Mouse (Mus musculus) retina, postnatal 7 days (tissue): ENCODE data around the gene Tapt1.

Experiments
- DNase-seq: peaks from one replicate; pipeline ENCODE4 v3.0.0-alpha.2; 2012; ENCODE audit warnings: low read depth, low spot score

Tapt1 gene

DNA sequence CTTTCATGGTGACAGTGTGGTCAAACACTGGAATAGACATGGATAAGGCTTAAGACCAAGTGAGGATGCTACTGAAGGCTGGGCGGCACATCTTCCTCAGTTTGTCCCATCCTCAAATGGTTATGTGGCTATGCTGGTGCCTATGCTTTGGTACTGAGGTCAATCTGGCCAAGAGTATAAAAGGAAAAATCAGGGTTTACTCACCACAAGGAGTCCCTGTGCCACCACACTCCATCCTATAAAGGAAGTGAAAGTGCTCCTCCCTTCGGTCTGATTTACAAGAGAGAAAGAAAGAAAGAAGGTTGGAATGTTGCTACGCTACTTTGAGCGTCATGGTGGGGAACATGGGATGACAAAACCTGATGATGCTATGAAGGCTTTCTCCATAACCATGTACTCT, 27.3 kb downstream of the Tapt1 start:
- DNase-seq: no peak

GRCm38 (mm10) chr5:44198471-44198870, 28.0 kb downstream of the Tapt1 start:
- DNase-seq: no peak

DNA sequence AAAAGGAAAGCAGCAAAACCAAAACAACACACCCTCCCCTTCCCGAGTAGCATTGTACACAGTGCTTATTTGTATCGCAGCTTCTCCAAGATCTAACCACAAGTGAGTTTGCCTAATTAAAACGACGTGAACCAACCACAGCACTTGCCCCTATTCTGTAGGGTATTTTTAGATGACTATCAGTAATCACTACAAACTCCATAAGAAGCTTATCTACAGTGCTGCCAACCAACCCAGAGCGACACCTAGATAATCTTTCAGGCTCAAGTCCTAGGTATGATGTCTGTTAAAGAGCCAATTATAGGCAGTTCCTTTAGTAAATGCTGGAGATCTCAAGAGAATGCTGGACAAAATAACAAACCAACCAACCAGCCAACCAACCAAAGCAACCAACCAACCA, 28.6 kb downstream of the Tapt1 start:
- DNase-seq: peak; percentile 57

DNA sequence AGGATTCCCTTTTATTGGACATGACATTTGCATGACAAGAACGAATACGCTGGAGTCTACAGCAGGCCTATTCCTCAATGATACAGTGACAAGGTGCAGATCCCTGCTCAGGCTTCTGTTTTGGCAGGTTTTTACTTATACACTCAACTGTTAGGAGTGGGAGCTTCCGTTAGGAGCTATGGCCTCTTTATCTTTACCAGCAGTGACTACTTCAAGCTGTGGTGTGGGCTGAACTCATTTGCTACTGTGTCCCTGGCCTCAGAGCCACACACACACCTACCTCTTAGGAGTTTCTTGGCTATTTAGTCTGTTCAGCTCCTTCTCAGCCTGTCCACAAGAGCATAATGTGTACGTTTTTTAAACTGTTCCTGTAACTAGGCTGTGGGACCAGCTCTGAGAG, 30.3 kb downstream of the Tapt1 start:
- no peak for DNase-seq

GRCm38 (mm10) chr5:44187370-44187769, 39.1 kb downstream of the Tapt1 start:
- no peak for DNase-seq

DNA sequence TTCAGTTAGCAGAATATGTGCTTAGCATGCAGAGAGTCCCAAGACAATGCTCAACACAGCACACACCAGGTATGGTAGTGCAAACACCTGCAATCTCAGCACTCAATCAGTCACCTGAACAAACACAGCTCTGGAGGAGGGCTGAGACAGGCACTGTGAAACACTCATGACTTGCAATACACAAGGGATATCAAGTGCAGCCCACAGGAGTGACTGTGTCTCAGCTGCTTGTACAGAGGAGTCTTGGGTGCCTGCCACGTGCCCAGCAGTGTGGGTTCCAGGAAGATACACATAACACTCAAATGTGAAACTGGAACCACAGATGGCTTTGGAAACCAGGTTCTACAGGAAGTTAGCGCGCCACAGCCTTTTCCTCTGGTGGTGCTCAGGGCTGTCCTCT, 44.8 kb downstream of the Tapt1 start:
- DNase-seq: no peak

DNA sequence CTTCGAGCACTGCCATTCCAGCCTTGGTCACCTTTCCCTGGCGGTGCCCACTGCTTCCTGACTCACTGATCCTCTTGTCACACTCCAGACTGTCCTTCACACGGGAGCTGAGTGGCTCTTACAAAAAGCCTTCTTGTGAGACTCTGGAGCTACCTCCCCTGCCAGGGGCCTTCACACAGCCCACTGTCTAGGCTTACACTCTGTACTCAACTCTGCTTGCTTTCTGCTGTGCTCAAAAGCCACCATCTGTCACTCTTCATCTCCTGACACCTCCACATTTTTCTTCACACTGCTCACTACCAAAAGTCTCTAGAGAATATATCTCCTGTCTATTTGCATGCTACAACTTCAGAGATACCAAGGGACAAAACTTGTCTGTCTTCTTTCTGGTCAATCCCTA, 46.0 kb downstream of the Tapt1 start:
- no peak for DNase-seq

DNA sequence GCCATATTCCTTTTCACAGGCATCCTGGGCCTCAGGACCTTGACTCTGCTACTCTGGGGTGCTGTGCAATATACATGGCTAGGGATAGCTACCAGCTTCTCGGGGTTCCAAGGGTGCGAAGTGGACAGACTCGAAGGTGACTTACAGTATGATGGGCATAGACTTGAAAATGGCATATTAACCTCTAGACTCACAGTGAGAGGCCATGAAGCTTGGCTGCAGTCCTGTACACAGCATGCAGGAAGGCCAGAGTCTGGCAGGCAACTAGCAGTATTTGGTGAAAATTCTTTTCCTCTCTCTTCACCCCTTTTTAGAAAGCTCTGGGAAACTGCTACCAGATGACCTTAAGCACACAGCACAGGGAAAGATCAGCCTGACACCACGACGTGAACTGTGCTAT, 52.4 kb downstream of the Tapt1 start:
- DNase-seq: no peak

- DNase-seq: no peak
Observed at GRCm38 (mm10) chr5:44166866-44167265, 59.6 kb downstream of the Tapt1 start.

GRCm38 (mm10) chr5:44165854-44166253, 60.6 kb downstream of the Tapt1 start:
- DNase-seq: peak; percentile 35

GRCm38 (mm10) chr5:44164233-44164776, 62.1 kb downstream of the Tapt1 start:
- DNase-seq: no peak

- no peak for DNase-seq
Observed at GRCm38 (mm10) chr5:44163318-44163717, 63.1 kb downstream of the Tapt1 start.

- no peak for DNase-seq
Observed at GRCm38 (mm10) chr5:44162786-44163185, 63.6 kb downstream of the Tapt1 start.

DNA sequence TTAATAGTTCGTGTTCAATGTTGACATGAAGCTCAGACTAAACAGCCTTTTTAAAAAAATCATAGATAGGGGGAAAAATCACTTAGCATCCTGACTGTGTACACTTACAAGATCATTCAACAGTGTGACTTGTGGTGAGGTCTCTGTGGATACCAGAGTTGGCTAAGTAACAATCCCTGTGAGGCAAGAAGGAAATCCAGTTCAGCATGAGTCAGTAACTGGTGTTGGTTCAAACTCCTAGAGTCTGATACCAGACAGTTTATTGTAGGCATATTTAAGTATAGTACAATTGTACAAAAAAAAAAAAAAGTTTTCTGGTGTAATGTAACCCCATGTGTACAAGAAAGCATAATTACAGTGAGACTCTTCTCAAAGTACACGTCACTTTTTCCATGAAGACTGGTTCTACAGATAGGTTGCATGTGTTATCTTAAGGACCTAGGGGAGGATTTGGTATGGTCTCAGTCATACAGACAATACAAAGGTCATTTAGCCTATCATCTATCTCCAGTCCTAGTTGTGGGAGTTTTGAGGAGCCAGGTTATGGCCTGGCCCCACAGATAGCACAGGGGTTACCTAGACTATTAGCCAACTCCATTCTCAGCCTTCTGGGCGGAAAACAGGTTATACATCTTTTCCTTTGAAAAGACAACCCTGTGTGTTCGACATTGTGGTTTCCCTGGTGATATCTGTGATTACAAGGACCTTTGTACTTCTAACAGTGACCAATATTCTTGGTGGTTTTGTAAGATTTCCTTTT, 66.6 kb downstream of the Tapt1 start:
- no peak for DNase-seq

GRCm38 (mm10) chr5:44159231-44159630, 67.2 kb downstream of the Tapt1 start:
- DNase-seq: no peak

GRCm38 (mm10) chr5:44158458-44158857, 68.0 kb downstream of the Tapt1 start:
- no peak for DNase-seq

DNA sequence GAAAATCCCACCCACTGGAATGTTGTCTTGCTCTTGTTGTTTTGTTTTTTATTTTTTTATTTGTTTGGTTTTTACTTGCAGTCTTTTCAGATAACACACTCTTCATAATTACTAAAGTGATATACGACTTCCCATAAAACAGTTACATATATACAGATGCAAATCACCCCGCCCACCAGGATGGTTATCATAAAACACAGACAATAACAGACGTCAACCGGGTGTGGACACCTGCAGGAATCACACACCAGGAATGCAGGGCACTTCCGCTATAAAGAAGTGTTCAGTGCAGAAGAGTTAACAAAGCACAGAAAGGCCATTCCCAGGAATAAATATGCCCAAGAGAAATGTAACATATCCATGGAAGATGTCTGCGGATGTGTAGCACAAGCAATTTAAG, 68.7 kb downstream of the Tapt1 start:
- no peak for DNase-seq

GRCm38 (mm10) chr5:44153050-44153449, 73.4 kb downstream of the Tapt1 start:
- no peak for DNase-seq

- DNase-seq: peak; percentile 36
Observed at GRCm38 (mm10) chr5:44151327-44152051, 74.9 kb downstream of the Tapt1 start.

GRCm38 (mm10) chr5:44147732-44148131, 78.7 kb downstream of the Tapt1 start:
- DNase-seq: no peak

DNA sequence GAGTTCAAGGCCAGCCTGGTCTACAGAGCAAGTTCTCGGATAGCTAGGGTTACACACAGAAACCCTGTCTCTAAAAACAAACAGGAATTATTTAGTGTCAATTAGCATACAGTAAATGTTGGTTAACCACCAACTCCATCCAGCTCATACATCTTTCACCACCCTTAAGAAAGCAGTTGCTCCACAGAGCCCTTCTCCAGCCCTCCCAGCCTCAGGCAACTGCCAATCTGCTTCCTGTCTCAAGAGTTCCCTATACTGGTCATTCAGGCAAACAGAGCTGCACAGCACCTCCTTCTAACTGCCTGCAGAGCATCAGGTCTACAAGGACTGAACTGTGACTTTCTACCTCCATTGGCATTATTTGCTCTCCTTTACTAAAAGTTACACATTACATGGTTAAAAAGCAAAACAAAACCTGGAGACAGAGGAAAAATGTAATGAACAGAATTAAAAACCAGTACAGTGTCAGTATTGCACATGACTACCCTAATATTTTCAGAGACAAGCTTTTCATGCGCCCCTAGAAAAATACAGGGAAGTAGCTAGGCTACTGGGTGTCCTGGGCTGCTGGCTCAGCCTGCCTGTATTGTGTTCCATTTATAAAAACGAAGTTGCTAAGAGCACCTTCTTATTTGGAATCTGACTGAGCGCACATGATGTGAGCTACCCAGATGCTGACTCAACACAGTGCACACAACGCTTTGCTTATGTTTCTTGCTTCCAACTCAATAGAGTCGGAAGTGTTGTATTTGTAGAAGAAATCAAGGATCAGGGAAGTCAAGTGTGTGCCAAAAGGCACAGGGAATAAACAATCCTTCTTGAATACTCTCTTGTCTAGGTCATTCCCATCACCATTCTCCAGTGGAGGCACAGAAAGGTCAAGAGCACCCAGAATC, 79.7 kb downstream of the Tapt1 start:
- DNase-seq: no peak
